Mouse (Mus musculus) CH12.LX (cell line): ENCODE data around the gene Adamts14. TPM values are rescaled to one million over a fixed set of nuclear protein-coding genes. Genes with fewer than 3 reads are reported as not detected.

Source experiments
- DNase-seq: peaks from one replicate; pipeline ENCODE4 v3.0.0-alpha.2; 2013; ENCODE audit errors: extremely low read depth
- H3K27ac ChIP-seq: 2 replicates; pipeline ENCODE4 v1.5.1; 2012; ENCODE audit warnings: low read depth, mild to moderate bottlenecking, control low read depth, moderate library complexity; ENCODE audit not compliant: insufficient read depth
- H3K27me3 ChIP-seq: replicated peaks from 2 replicates; pipeline ENCODE3; 2012; ENCODE audit warnings: inconsistent platforms
- H3K36me3 ChIP-seq, 2 experiments: replicated peaks in 1 of 2; 2 replicates each; pipeline versions ENCODE3 to v1.6.1; 2012; ENCODE audit warnings: inconsistent platforms in 1 of 2, low read length in 1 of 2, mild to moderate bottlenecking in 1 of 2, mixed read lengths in 1 of 2, moderate library complexity in 1 of 2; ENCODE audit not compliant: control insufficient read depth in 1 of 2, insufficient read depth in 1 of 2
- H3K4me1 ChIP-seq, 2 experiments: 2 replicates each; pipeline ENCODE4 v1.6.1; 2012; ENCODE audit warnings: inconsistent platforms in 1 of 2, moderate library complexity in 1 of 2; ENCODE audit not compliant: insufficient read depth in 2 of 2, control insufficient read depth in 1 of 2
- H3K4me2 ChIP-seq: 2 replicates; pipeline ENCODE4 v1.6.1; 2012; ENCODE audit warnings: low read depth, mild to moderate bottlenecking, control low read depth; ENCODE audit not compliant: poor library complexity, insufficient read depth, severe bottlenecking
- H3K4me3 ChIP-seq, 3 experiments: fragments of 150-350 bp in 1 of 3; sonication (generic) in 1 of 3; replicated peaks in 1 of 3; 2 replicates each; pipeline versions ENCODE3 to v1.5.1; 2011 to 2012; ENCODE audit warnings: low read depth in 2 of 3, low read length in 2 of 3, mild to moderate bottlenecking in 2 of 3, moderate library complexity in 2 of 3, control low read depth in 1 of 3, improper control_type of control experiment in 1 of 3, inconsistent platforms in 1 of 3, mixed read lengths in 1 of 3; ENCODE audit not compliant: poor library complexity in 1 of 3
- H3K79me2 ChIP-seq: replicated peaks from 2 replicates; pipeline ENCODE4 v1.6.1; 2012; ENCODE audit warnings: mild to moderate bottlenecking, moderate library complexity; ENCODE audit not compliant: control insufficient read depth, poor library complexity, insufficient read depth, severe bottlenecking; ENCODE audit errors: extremely low read depth
- H3K9ac ChIP-seq: 2 replicates; pipeline ENCODE4 v1.6.1; 2012; ENCODE audit warnings: low read depth, mild to moderate bottlenecking, control low read depth, moderate library complexity; ENCODE audit not compliant: insufficient read depth
- H3K9me3 ChIP-seq: replicated peaks from 2 replicates; pipeline ENCODE3; 2012; ENCODE audit warnings: low read length, inconsistent platforms, mixed read lengths
- BHLHE40 ChIP-seq: IDR thresholded peaks from 2 replicates; pipeline ENCODE4 v1.6.1; 2011; ENCODE audit warnings: mild to moderate bottlenecking, low read depth, low read length, improper control_type of control experiment
- CHD1 ChIP-seq: IDR thresholded peaks from 2 replicates; pipeline ENCODE4 v1.6.1; 2012; ENCODE audit warnings: low read depth, low read length, improper control_type of control experiment, inconsistent platforms
- CHD2 ChIP-seq: IDR thresholded peaks from 2 replicates; pipeline ENCODE4 v1.6.1; 2011; ENCODE audit warnings: low read length, improper control_type of control experiment
- CTCF ChIP-seq, 2 experiments: IDR thresholded peaks in 1 of 2; conservative IDR thresholded peaks in 1 of 2; 2 replicates each; pipeline ENCODE4 v1.5.1; 2011 to 2012; ENCODE audit warnings: low read depth in 2 of 2, low read length in 2 of 2, improper control_type of control experiment in 1 of 2, inconsistent platforms in 1 of 2, mild to moderate bottlenecking in 1 of 2, moderate library complexity in 1 of 2
- EP300 ChIP-seq: IDR thresholded peaks from 2 replicates; pipeline ENCODE4 v1.6.1; 2011; ENCODE audit warnings: low read length, improper control_type of control experiment
- ETS1 ChIP-seq: conservative IDR thresholded peaks from 2 replicates; pipeline ENCODE4 v1.6.1; 2012; ENCODE audit warnings: low read depth, mild to moderate bottlenecking, inconsistent platforms, low read length, improper control_type of control experiment, moderate library complexity
- GABPA ChIP-seq: IDR thresholded peaks from 2 replicates; pipeline ENCODE4 v1.6.1; 2012; ENCODE audit warnings: low read depth, low read length, improper control_type of control experiment, inconsistent platforms; ENCODE audit not compliant: insufficient replicate concordance
- HCFC1 ChIP-seq: IDR thresholded peaks from 2 replicates; pipeline ENCODE4 v1.6.1; 2012; ENCODE audit warnings: low read depth, mild to moderate bottlenecking, inconsistent platforms, low read length, improper control_type of control experiment
- IRF4 ChIP-seq: IDR thresholded peaks from 2 replicates; pipeline ENCODE4 v1.6.1; 2014; ENCODE audit warnings: low read depth, mild to moderate bottlenecking, inconsistent platforms, low read length, improper control_type of control experiment
- JUN ChIP-seq: IDR thresholded peaks from 2 replicates; pipeline ENCODE4 v1.6.1; 2011; ENCODE audit warnings: low read depth, mild to moderate bottlenecking, low read length, improper control_type of control experiment, moderate library complexity; ENCODE audit not compliant: insufficient read depth
- JUND ChIP-seq: conservative IDR thresholded peaks from 2 replicates; pipeline ENCODE4 v1.6.1; 2011; ENCODE audit warnings: low read depth, low read length, improper control_type of control experiment
- KAT2A ChIP-seq: IDR thresholded peaks from 2 replicates; pipeline ENCODE4 v1.6.1; 2012; ENCODE audit warnings: low read length, improper control_type of control experiment, inconsistent platforms; ENCODE audit not compliant: insufficient replicate concordance
- MAFK ChIP-seq: IDR thresholded peaks from 2 replicates; pipeline ENCODE4 v1.6.1; 2011; ENCODE audit warnings: low read length, improper control_type of control experiment; ENCODE audit not compliant: insufficient replicate concordance
- MAX ChIP-seq: IDR thresholded peaks from 2 replicates; pipeline ENCODE4 v1.6.1; 2011; ENCODE audit warnings: low read length, improper control_type of control experiment
- MAZ ChIP-seq: IDR thresholded peaks from 2 replicates; pipeline ENCODE4 v1.6.1; 2012; ENCODE audit warnings: low read depth, mild to moderate bottlenecking, inconsistent platforms, low read length, improper control_type of control experiment, moderate library complexity
- MEF2A ChIP-seq: IDR thresholded peaks from 2 replicates; pipeline ENCODE4 v1.6.1; 2014; ENCODE audit warnings: low read depth, mild to moderate bottlenecking, inconsistent platforms, low read length, improper control_type of control experiment, borderline replicate concordance
- MXI1 ChIP-seq: IDR thresholded peaks from 2 replicates; pipeline ENCODE4 v1.6.1; 2011; ENCODE audit warnings: mild to moderate bottlenecking, low read depth, low read length, improper control_type of control experiment
- MYC ChIP-seq: IDR thresholded peaks from 2 replicates; pipeline ENCODE4 v1.6.1; 2011; ENCODE audit warnings: low read depth, mild to moderate bottlenecking, improper control_type of control experiment, low read length
- NELFE ChIP-seq: IDR thresholded peaks from 2 replicates; pipeline ENCODE4 v1.6.1; 2011; ENCODE audit warnings: low read depth, low read length, improper control_type of control experiment
- NRF1 ChIP-seq: IDR thresholded peaks from 2 replicates; pipeline ENCODE4 v1.6.1; 2014; ENCODE audit warnings: low read depth, mild to moderate bottlenecking, inconsistent platforms, low read length, improper control_type of control experiment, moderate library complexity
- PAX5 ChIP-seq: IDR thresholded peaks from 2 replicates; pipeline ENCODE4 v1.6.1; 2012; ENCODE audit warnings: low read length, inconsistent platforms, mixed read lengths
- POLR2A ChIP-seq: IDR thresholded peaks from 2 replicates; pipeline ENCODE4 v1.6.1; 2011; ENCODE audit warnings: low read depth, mild to moderate bottlenecking, improper control_type of control experiment, low read length
- POLR2AphosphoS2 ChIP-seq: IDR thresholded peaks from 2 replicates; pipeline ENCODE4 v1.6.1; 2011; ENCODE audit warnings: low read depth, low read length, improper control_type of control experiment
- RAD21 ChIP-seq: IDR thresholded peaks from 2 replicates; pipeline ENCODE4 v1.6.1; 2011; ENCODE audit warnings: low read depth, mild to moderate bottlenecking, low read length, improper control_type of control experiment, moderate library complexity
- RCOR1 ChIP-seq: conservative IDR thresholded peaks from 2 replicates; pipeline ENCODE4 v1.6.1; 2012; ENCODE audit warnings: low read depth, mild to moderate bottlenecking, inconsistent platforms, low read length, improper control_type of control experiment
- SIN3A ChIP-seq: IDR thresholded peaks from 2 replicates; pipeline ENCODE4 v1.6.1; 2012; ENCODE audit warnings: low read length, improper control_type of control experiment, inconsistent platforms
- TBP ChIP-seq: conservative IDR thresholded peaks from 2 replicates; pipeline ENCODE4 v1.6.1; 2011; ENCODE audit warnings: low read depth, low read length, improper control_type of control experiment
- TCF12 ChIP-seq: IDR thresholded peaks from 2 replicates; pipeline ENCODE4 v1.6.1; 2014; ENCODE audit warnings: low read depth, mild to moderate bottlenecking, inconsistent platforms, low read length, improper control_type of control experiment
- UBTF ChIP-seq: IDR thresholded peaks from 2 replicates; pipeline ENCODE4 v1.6.1; 2012; ENCODE audit warnings: low read depth, mild to moderate bottlenecking, inconsistent platforms, low read length, improper control_type of control experiment, moderate library complexity
- USF1 ChIP-seq: IDR thresholded peaks from 2 replicates; pipeline ENCODE4 v1.6.1; 2014; ENCODE audit warnings: low read depth, mild to moderate bottlenecking, inconsistent platforms, low read length, improper control_type of control experiment
- USF2 ChIP-seq: conservative IDR thresholded peaks from 2 replicates; pipeline ENCODE4 v1.6.1; 2011; ENCODE audit warnings: low read depth, low read length, improper control_type of control experiment
- ZC3H11A ChIP-seq: IDR thresholded peaks from 2 replicates; pipeline ENCODE4 v1.6.1; 2012; ENCODE audit warnings: low read depth, mild to moderate bottlenecking, inconsistent platforms, low read length, improper control_type of control experiment
- ZKSCAN1 ChIP-seq: IDR thresholded peaks from 2 replicates; pipeline ENCODE4 v1.6.1; 2012; ENCODE audit warnings: low read depth, inconsistent platforms, low read length, improper control_type of control experiment, borderline replicate concordance
- ZMIZ1 ChIP-seq: IDR thresholded peaks from 2 replicates; pipeline ENCODE4 v1.6.1; 2012; ENCODE audit warnings: low read depth, mild to moderate bottlenecking, inconsistent platforms, low read length, improper control_type of control experiment
- ZNF384 ChIP-seq: IDR thresholded peaks from 2 replicates; pipeline ENCODE4 v1.6.1; 2012; ENCODE audit warnings: low read depth, low read length, improper control_type of control experiment, inconsistent platforms
- dilution Hi-C: fragments of 300-500 bp; cut with MboI; formaldehyde crosslinking; loops from 2 replicates; pipeline ENCODE4 v1.14.3; 2020; ENCODE audit warnings: low sequenced_read_pairs; ENCODE audit not compliant: extremely low pct_unique_long_range_greater_than_20kb, extremely low pct_ligation_motif_present
- in situ Hi-C: fragments of 300-500 bp; cut with MboI; formaldehyde crosslinking; loops from 3 replicates; pipeline ENCODE4 v1.14.3; 2019; ENCODE audit warnings: low sequenced_read_pairs, low pct_ligation_motif_present, low pct_unique_long_range_greater_than_20kb, mixed read lengths
- polyA plus RNA-seq: library from polyadenylated mRNA; unstranded; fragments of >175 nt; gene quantifications from 2 replicates; pipeline ENCODE4 v1.2.1, GENCODE M21; 2012; ENCODE audit warnings: low read depth; ENCODE audit not compliant: insufficient read length
- total RNA-seq, 2 experiments: library from RNA; depleted of rRNA; stranded (reverse); fragments of 300-350 nt in 1 of 2; fragments of >200 nt in 1 of 2; gene quantifications; 2 replicates each; pipeline ENCODE4 v1.2.3; 2012 to 2014

The Adamts14 gene
- total and polyA plus RNA-seq, 3 experiments, result 1.2 to 2.7 (median 2.5) TPM

- Histone ChIP-seq H3K4me3 (no peak overlapping the region), H3K79me2 (no peaks in the 10 kb centered on the region)
- dilution Hi-C loops, result no loop called here
- TF ChIP-seq MYC (peak; percentile 50; the same call in 1 of the 2 replicates), NELFE (peak; percentile 67; the same call in 1 of the 2 replicates), BHLHE40 (peak; percentile 95), ZNF384 (0 out of 2 replicates have a peak, but pooled peaks have one; percentile 10), POLR2AphosphoS2 (no peak; the same call in 1 of the 2 replicates), RAD21 (no peak; the same call in none of the 2 replicates), IRF4 (peak; percentile 75), ZMIZ1 (peak; percentile 76), ZC3H11A (no peak), MAZ (peak; percentile 98), CHD2 (peak; percentile 78; the same call in 1 of the 2 replicates), ETS1 (peak; percentile 98), HCFC1 (peak; percentile 32; the same call in 1 of the 2 replicates), USF1 (peak; percentile 70), MAFK (peak; percentile 75; the same call in 1 of the 2 replicates), JUN (peak; percentile 32; the same call in 1 of the 2 replicates), MXI1 (peak; percentile 54), NRF1 (peak; percentile 37; the same call in 1 of the 2 replicates), USF2 (peak; percentile 40), KAT2A (0 out of 2 replicates have a peak, but pooled peaks have one; percentile 10), TBP (peak; percentile 83), MEF2A (peak; percentile 88), CHD1 (peak; percentile 10; the same call in 1 of the 2 replicates), RCOR1 (peak; percentile 46), JUND (0 out of 2 replicates have a peak, but pooled peaks have one; percentile 28), SIN3A (peak; percentile 94), GABPA (no peak), POLR2A (peak; percentile 67; the same call in 1 of the 2 replicates), TCF12 (peak; percentile 84), CTCF (conservative IDR thresholded peaks at IDR 0.05 in 1 of 2, IDR thresholded peaks at IDR 0.05 in 1 of 2; ENCODE audit: low read depth in 2 of 2, low read length in 2 of 2) (no peak), UBTF (peak; percentile 45; the same call in 1 of the 2 replicates), EP300 (peak; percentile 81), PAX5 (no peak), ZKSCAN1 (no peak), MAX (peak; percentile 71)
- TF ChIP-seq, all 38 proteins: peak for 28
- Histone ChIP-seq H3K27ac (peak overlapping the region; percentile 100), H3K9ac (peak overlapping the region; percentile 61; the same call in 1 of the 2 replicates), H3K27me3 (no peaks in the 10 kb centered on the region), H3K9me3 (no peaks in the 10 kb centered on the region), H3K4me1 (peaks cover 27 to 60% of the 10 kb centered on the region in 2 experiments), H3K4me2 (peak overlapping the region; percentile 77), H3K36me3 (no peaks in the 10 kb centered on the region)
- DNase-seq, result peak; percentile 96
- in situ Hi-C loops, result no loop called here
Measured at GRCm38 (mm10) chr10:61168393-61168792, 104.8 kb downstream of the Adamts14 start.
